Mouse (Mus musculus) limb, embryonic 14.5 days (tissue): ENCODE measurements around the gene H2-DMb2. TPM values are rescaled to one million over a fixed set of nuclear protein-coding genes. Genes with fewer than 3 reads are reported as not detected.

Experiments
- ATAC-seq: fragments of 200-750 bp; cut with Nextera tagmentation; 2 replicates; pipeline ENCODE4 v1.8.0; 2017; ENCODE audit warnings: low read depth, moderate number of reproducible peaks, moderate TSS enrichment; ENCODE audit not compliant: low FRiP score
- DNase-seq: peaks from one replicate; pipeline ENCODE4 v3.0.0-alpha.2; 2015; ENCODE audit warnings: low spot score
- H3K27ac ChIP-seq: fragments of 300-500 bp; sonication (generic); replicated peaks from 2 replicates; pipeline ENCODE4 v1.5.1; 2014; ENCODE audit warnings: low read depth, mild to moderate bottlenecking, low read length, moderate library complexity, mixed read lengths
- H3K27me3 ChIP-seq: fragments of 300-500 bp; sonication (generic); 2 replicates; pipeline ENCODE4 v1.6.1; 2014; ENCODE audit warnings: low read length, mixed read lengths; ENCODE audit not compliant: control insufficient read depth, insufficient read depth
- H3K36me3 ChIP-seq: fragments of 300-500 bp; sonication (generic); 2 replicates; pipeline ENCODE4 v1.6.1; 2014; ENCODE audit warnings: mild to moderate bottlenecking, low read length, moderate library complexity, mixed read lengths; ENCODE audit not compliant: control insufficient read depth, insufficient read depth
- H3K4me1 ChIP-seq: fragments of 300-500 bp; sonication (generic); 2 replicates; pipeline ENCODE4 v1.6.1; 2014; ENCODE audit warnings: antibody characterized with exemption, low read length, mixed read lengths; ENCODE audit not compliant: control insufficient read depth, insufficient read depth
- H3K4me2 ChIP-seq: fragments of 300-500 bp; sonication (generic); replicated peaks from 2 replicates; pipeline ENCODE4 v1.6.1; 2014; ENCODE audit warnings: low read depth, mild to moderate bottlenecking, low read length, moderate library complexity; ENCODE audit not compliant: severe bottlenecking
- H3K4me3 ChIP-seq: fragments of 300-500 bp; sonication (generic); replicated peaks from 2 replicates; pipeline ENCODE4 v1.5.1; 2014; ENCODE audit warnings: low read length
- H3K9ac ChIP-seq: fragments of 300-500 bp; sonication (generic); 2 replicates; pipeline ENCODE4 v1.6.1; 2014; ENCODE audit warnings: mild to moderate bottlenecking, low read depth, low read length, moderate library complexity; ENCODE audit not compliant: severe bottlenecking
- H3K9me3 ChIP-seq: fragments of 300-500 bp; sonication (generic); 2 replicates; pipeline ENCODE4 v1.6.1; 2016; ENCODE audit warnings: low read length; ENCODE audit not compliant: control insufficient read depth
- POLR2A ChIP-seq: fragments of 200-500 bp; IDR thresholded peaks from 2 replicates; pipeline ENCODE4 v1.8.0; 2012; ENCODE audit warnings: inconsistent platforms, mild to moderate bottlenecking, moderate library complexity, borderline replicate concordance; ENCODE audit not compliant: insufficient read depth, insufficient read length; ENCODE audit errors: extremely low read depth
- WGBS: fragments of 180-500 bp; shearing (Covaris S2); extraction: QIAGEN DNeasy Blood & Tissue Kit; methylation state at CpG from one replicate; pipeline ENCODE4 v1.1.7; 2014; 5-methylcytosine and 5-hydroxymethylcytosine counted together
- polyA plus RNA-seq, 2 experiments: library from polyadenylated mRNA; depleted of rRNA in 1 of 2; stranded (reverse) in 1 of 2; unstranded in 1 of 2; fragments of >200 nt; fragmentation: Nextera tagmentation in 1 of 2; extraction: Ambion mirVana in 1 of 2; gene quantifications; 2 replicates each; pipeline versions ENCODE4 v1.2.1 to v1.2.3; 2012 to 2014

The H2-DMb2 gene
- polyA plus RNA-seq, 2 experiments = 0.23 to 0.31 TPM

- no peak overlapping the region for H3K4me2 ChIP-seq
- DNase-seq (no peak), ATAC-seq (no peak)
- H3K4me3 ChIP-seq = no peak overlapping the region
- H3K9ac ChIP-seq = no peak overlapping the region
- peaks cover 2% of the 10 kb centered on the region; the same call in 1 of the 2 replicates for H3K4me1 ChIP-seq
- H3K36me3 ChIP-seq = no peaks in the 10 kb centered on the region
- peaks cover 7% of the 10 kb centered on the region for H3K27me3 ChIP-seq
- H3K27ac ChIP-seq = no peak overlapping the region
- TF ChIP-seq POLR2A = no peak
- WGBS = 74% methylated on average over 3 of the region's 3 CpGs
- no peaks in the 10 kb centered on the region for H3K9me3 ChIP-seq
These were observed 1.9 kb downstream of the H2-DMb2 start for GRCm38 (mm10) chr17:34144960-34145371.

GRCm38 (mm10) chr17:34152923-34153322 is 9.8 kb downstream of the H2-DMb2 start, which contains the start of gene H2-DMb1:
H2-DMb1 (plus strand) TSS chr17:34153072.
- Histone ChIP-seq H3K4me1 (no peaks in the 10 kb centered on the region), H3K27me3 (no peaks in the 10 kb centered on the region), H3K27ac (no peak within 1 kb of the TSS), H3K4me2 (no peak within 1 kb of the TSS; the same call in 1 of the 2 replicates), H3K36me3 (no peaks in the 10 kb centered on the region), H3K4me3 (no peak within 1 kb of the TSS), H3K9me3 (no peaks in the 10 kb centered on the region), H3K9ac (no peak within 1 kb of the TSS)
- no peak for TF ChIP-seq POLR2A
- WGBS = 64% methylated on average over 4 of the region's 4 CpGs
- ATAC-seq (no peak; the same call in 1 of the 2 replicates), DNase-seq (peak; percentile 81)

GRCm38 (mm10) chr17:34155534-34155933 is 12.4 kb downstream of the H2-DMb2 start:
- Histone ChIP-seq H3K4me3 (no peak overlapping the region), H3K4me1 (no peaks in the 10 kb centered on the region), H3K9me3 (no peaks in the 10 kb centered on the region), H3K27ac (no peak overlapping the region), H3K9ac (no peak overlapping the region), H3K36me3 (no peaks in the 10 kb centered on the region), H3K4me2 (no peak overlapping the region), H3K27me3 (no peaks in the 10 kb centered on the region)
- no peak for TF ChIP-seq POLR2A
- whole genome bisulfite sequencing = 49% methylated on average over 5 of the region's 5 CpGs
- DNase-seq = no peak
- ATAC-seq = no peak

GRCm38 (mm10) chr17:34164202-34164895 is 21.2 kb downstream of the H2-DMb2 start:
- no peak overlapping the region for H3K27ac ChIP-seq
- TF ChIP-seq POLR2A = no peak
- H3K4me1 ChIP-seq = no peaks in the 10 kb centered on the region
- no peaks in the 10 kb centered on the region for H3K36me3 ChIP-seq
- H3K4me2 ChIP-seq = no peak overlapping the region
- H3K27me3 ChIP-seq = no peaks in the 10 kb centered on the region
- no peak overlapping the region for H3K9ac ChIP-seq
- no peak overlapping the region for H3K4me3 ChIP-seq
- DNase-seq (no peak), ATAC-seq (no peak)
- 40% methylated on average over 9 of the region's 9 CpGs for WGBS
- no peaks in the 10 kb centered on the region for H3K9me3 ChIP-seq

GRCm38 (mm10) chr17:34165033-34165730 is 22.1 kb downstream of the H2-DMb2 start:
- Histone ChIP-seq H3K4me1 (no peaks in the 10 kb centered on the region), H3K27ac (no peak overlapping the region), H3K27me3 (no peaks in the 10 kb centered on the region), H3K9ac (no peak overlapping the region), H3K9me3 (no peaks in the 10 kb centered on the region), H3K36me3 (no peaks in the 10 kb centered on the region), H3K4me2 (no peak overlapping the region), H3K4me3 (no peak overlapping the region)
- no peak for DNase-seq
- TF ChIP-seq POLR2A = no peak
- 86% methylated on average over 6 of the region's 6 CpGs for WGBS
- ATAC-seq = no peak
